Mouse (Mus musculus) erythroblast, embryonic 14.5 days (primary cell): Measurements from ENCODE around the gene Nsun7.

Experiments used
- GATA1 ChIP-seq: IDR thresholded peaks from 2 replicates; pipeline ENCODE4 v1.6.1; 2012; ENCODE audit warnings: low read length, inconsistent platforms, mixed read lengths
- TAL1 ChIP-seq: IDR thresholded peaks from 3 replicates; pipeline ENCODE4 v1.6.1; 2012; ENCODE audit warnings: low read length, inconsistent platforms, mixed read lengths

- TF ChIP-seq GATA1 (no peak), TAL1 (no peak)
Measured at GRCm38 (mm10) chr5:66220620-66221019, 39.1 kb upstream of the Nsun7 start.
